Mouse (Mus musculus) A20 (cell line): Measurements from ENCODE around the gene Rnf7.

ENCODE experiments used
- DNase-seq: peaks from one replicate; pipeline ENCODE4 v3.0.0-alpha.2; 2011; ENCODE audit warnings: low read depth, low spot score

The Rnf7 gene

DNA sequence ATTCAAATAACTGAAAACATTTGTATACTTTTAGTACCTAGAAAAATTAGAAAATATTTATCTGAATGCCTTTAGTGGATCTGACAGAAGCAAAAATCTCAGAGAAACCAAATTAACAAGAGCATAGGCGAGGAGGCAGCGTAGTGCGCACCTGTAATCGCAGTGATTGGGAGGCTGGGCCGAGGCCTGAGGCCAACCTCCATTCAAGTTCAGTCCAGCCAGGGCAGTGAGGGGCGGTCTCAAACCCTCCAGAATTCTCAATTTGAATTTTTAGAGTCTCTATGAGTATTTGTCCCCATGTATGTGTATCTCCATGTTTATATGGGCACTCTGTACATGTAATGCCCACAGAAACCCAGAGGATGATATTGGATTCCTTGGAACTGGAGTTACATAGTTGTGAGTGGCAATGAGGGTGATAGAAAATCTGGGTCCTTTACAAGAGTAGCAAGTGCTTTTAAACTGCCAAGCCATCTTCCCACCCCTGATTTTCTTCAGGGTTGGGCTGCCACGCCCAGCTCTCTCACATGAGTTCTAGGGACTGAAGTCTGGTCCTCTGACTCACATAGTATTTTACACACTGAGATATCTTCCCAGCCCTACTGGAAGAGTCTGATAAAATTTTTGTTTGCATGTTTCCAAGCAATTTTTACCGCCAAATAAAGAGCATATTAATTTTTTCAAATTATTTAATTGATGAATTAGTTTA, 8.1 kb downstream of the Rnf7 start:
- no peak for DNase-seq

DNA sequence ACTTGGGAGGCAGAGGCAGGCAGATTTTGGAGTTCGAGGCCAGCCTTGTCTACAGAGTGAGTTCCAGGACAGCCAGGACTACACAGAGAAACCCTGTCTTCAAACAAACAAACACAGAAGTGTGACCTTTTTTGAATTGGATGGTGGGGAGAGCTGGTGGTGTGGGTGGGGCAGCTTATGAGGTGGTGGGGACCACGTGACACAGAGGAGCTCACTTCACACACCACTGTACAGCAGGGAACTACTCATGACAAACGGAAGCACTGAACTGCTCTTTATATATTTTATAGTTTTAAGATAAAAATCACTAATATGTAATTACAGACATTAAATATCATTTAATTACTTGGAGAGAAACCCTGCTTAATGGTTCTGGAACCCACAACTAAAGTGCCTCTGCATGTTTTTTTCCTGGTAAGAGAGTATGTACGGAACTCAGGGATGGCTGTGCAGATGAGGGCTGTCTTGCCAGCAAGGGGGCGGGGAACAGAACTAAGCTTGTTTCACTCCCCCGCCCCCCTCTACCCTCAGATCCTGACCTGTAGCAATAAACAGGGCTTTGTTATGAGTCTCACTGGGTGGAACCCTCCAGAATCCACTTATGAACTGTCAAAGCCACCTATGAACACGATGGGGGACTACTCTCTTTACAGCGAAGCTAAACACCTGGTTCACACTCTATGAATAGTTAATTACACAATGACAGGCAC, 8.8 kb downstream of the Rnf7 start:
- no peak for DNase-seq

DNA sequence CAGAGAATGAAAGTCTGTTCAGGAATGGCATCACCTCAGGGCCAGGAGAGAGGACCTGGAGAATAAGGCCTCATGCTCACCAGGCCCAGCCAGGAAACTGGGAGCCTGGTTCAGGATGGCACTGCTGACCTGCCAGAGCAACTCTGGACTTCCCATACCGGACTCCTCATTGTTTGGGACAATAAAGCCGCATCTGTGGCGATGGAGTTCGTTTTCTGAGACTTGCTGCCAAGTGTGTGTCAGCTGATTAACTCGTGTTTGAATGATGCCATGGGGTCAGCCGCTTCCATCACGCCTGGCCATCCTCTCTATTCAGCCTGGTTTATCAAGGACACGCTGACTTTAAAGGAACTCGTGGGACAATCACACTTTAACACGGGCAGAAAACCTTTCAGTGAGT, 14.8 kb downstream of the Rnf7 start:
- DNase-seq = no peak

DNA sequence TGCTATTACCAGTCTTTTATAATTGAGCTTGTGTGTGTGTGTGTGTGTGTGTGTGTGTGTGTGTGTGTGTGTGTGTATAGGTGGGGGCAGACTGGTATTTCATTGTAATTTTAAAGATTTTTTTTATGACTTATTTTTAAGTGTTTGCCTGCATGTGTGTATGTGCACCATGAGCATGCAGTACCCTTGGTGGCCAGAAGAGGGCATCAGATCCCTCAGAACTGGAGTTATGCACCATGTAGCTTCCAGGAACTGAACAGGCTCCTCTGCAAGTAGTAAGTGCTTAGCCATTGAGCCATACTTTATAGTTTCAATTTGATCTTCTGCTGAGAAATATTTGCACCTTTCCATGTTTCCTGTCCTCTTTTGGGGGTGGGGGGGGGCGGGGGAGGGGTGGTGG, 16.9 kb downstream of the Rnf7 start:
- no peak for DNase-seq

DNA sequence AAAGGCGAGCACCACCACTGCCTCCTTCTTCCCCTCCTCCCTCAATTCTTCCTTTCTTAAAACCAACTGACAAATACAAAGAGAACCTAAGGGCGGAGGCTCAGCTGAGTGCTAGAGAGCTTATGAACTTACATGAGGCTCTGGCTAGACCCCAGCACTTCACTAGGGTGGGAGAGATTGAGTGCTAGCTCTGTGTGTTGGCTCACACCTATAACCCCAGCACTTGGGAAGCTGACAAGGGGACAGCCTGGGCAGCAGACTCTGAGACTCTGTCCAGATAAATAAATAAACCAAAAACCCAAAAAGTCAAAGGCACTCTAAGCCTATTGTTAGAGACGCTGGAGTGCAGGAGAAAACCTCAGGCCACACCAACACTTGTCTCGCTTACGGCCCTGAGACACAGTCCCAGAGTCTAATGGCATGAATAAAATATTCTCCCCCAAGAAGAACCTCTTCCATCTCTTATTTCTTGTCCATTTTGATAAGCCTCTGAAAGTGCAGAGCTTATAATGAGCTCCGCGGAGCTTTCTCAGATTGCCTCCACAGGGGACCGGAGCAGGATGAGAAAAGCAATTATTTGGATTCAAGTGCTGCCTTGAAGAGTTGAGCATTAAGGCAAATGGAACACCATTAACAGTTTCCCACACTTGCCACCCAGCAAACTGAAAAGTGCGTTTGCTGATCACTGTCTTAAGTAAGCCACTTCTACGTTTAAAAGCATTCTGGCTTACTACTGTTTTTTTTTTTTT, 18.2 kb downstream of the Rnf7 start:
- DNase-seq = no peak

DNA sequence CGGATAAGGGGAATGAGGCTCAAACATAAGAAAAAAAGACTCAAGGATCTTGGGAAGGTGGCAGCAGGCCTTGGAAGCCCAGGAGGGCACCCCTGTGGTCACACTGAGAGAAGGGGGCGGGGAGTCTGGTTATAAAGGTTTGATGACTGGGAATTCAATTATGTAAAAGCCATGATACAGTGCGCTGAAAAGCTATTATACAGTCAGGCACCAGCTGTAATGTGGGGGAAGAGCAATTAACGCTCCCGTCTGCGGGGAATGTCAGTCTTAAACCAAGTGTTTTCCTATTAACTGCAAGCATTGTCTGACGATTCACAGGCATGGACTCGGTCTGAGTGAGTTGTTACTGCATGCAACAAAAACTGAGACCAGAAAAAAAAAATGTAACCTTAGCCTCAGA, 22.9 kb downstream of the Rnf7 start:
- DNase-seq = no peak

DNA sequence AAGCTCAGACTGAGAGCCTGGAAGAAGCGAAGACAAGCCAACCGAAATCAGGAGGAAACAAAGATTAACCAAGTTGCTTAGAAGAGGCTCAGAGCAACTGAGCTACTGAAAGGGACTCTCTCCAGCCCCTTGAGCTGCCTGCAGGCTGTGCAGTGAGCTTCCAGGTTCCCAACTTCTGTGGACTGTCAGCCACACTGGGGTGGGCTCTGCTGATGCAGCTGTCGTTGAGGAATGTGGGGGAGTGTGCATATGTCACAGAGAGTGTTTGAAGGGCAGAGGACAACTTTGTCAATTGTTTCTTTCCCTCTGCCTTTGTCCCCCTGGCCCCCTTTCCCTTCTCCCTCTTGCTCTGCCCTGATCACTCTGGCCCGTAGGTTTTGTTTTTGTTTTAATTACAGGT, 25.5 kb downstream of the Rnf7 start:
- DNase-seq = no peak

DNA sequence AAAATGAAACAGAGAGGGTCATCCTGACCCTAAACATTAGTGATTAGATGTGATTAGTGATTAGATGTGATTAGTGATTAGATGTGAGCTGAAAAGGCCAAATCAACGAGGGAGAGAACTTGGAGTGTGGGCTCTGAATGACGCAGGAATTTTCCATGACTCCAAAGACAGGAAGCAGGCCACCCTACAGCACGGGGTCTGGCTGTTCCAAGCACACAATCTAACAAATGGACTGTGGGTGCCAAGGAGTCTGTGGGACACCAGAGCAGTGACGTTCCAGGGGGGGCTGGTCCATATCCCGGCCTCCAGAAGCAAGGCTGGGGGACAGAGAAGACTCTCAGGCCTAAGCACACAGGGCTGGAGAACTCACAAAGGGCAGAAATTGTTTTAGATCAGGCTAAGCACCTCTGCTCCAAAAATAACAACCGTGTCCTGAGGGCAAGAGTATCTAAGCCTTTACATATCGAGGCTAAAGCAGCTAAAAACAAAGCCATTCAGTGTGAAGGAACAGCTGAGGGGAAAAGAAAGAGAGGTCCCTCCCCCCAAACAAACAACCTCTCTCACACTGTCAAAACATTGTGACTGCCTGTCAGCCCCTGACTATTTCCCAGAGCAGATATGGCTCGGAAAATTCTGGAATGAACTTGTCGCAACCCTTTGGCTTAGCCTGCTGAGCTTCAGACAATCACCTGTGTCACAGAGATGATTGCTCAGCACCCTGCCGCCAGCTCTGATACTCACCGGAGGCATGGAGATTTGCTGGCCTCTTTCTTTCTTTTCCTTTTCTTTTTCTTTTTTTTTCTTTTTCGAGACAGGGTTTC, 27.4 kb downstream of the Rnf7 start:
- DNase-seq = no peak

DNA sequence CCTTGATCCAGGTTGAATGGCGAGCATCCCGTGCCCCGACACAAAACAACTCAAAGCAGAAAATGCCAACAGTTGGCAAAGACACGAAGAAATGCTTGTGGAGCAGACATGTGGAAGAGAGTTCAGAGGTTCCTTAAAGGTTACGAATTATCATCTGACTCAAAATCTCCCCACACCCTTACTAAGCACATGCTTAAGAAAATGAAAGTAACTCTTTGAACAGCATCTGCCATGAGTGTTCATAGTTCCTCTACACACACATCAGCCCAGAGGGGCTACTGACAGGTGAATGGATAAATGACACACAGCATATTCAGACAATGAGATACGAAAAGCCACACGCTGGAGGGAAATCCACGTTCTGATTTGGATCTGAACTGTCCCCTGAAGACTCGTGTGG, 29.0 kb downstream of the Rnf7 start:
- DNase-seq = peak; percentile 14

DNA sequence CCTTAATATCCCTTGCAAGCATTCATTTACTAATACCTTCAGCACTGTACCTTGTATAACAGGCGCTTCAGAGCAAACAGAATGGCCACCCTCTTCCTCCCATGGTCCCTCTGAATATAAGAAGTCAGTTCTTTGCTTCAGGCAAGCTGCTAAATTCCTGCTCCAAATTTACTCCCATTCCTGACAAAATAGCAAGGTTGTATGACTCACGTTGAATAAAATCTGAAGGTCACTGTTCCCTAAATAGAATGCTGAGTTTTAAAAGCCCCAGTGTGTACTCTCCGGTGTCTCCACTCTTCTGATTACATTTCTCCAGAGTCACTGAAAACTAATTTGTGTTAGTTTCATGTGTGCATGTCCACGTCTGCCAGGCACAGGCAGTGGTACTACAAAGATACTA, 33.1 kb downstream of the Rnf7 start:
- DNase-seq = no peak

DNA sequence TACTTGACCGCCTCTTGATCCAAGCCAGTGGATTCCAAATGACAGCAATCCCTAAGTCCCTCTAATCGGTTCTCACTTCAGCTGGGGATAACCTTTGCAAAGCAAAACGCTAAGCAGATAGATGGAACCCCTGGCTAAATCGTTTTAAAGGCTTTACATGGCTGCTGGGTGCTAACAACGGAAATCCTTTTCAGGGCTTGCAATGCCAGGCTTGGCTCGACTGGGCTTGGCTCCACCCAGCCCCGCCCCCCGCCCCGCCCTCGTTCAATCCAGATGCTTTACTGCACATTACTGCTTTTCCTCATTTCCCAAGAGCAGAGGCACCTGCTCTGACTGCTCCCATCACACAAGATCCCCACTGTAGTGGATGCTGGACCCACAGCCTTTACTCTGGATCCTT, 36.4 kb downstream of the Rnf7 start:
- no peak for DNase-seq

DNA sequence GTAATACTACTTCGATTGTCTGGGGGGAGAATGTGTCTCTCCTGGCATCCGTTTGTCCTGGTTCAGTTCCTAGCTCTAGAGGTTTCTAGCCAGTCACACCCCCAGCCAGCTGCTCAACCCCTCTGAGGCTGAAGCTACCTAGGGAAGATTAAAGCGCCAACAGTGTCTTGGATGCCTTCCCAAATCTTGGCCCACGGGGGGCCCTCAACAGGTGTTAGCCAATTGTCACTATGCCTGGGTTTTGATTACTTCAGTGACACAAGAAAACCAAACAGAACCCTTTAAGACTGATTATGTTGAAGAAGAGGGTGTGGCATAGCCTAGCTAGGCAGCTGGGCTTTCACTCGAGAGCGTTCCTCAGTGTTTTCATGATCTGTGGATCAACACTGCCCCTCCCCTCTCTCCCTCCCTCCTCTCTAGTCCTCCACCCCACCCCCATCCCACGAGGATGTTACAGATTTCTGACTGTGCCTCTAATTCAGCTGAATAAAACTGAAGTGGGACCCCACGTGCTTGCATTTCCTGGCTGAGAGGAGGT, 40.1 kb downstream of the Rnf7 start:
- DNase-seq = no peak

DNA sequence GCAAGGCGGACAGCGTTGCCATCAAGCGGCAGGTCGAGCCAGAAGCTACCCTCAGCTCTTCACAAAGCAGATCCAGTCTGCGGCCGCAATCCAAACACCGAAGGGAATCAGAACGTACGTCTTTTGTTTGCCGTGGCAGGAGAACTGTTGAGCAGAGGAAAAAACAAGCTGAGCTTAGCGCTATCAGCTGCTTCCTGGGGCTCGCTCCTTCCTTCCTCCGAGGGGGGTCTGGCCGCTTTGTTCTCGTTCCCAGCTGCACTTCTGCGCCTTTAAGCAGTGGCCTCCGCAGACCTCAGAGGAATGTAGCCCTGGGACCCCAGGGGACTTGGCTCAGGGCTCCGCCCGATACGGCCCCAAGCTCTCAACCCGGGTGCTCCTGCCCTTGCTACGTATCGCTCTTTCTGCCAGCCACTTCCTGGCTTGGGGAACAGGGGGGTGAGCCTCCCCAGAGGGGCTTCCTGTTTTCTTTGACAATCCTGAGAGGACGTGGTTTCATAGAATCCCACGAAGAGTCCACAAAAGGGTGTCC, 40.6 kb downstream of the Rnf7 start:
- DNase-seq = no peak

DNA sequence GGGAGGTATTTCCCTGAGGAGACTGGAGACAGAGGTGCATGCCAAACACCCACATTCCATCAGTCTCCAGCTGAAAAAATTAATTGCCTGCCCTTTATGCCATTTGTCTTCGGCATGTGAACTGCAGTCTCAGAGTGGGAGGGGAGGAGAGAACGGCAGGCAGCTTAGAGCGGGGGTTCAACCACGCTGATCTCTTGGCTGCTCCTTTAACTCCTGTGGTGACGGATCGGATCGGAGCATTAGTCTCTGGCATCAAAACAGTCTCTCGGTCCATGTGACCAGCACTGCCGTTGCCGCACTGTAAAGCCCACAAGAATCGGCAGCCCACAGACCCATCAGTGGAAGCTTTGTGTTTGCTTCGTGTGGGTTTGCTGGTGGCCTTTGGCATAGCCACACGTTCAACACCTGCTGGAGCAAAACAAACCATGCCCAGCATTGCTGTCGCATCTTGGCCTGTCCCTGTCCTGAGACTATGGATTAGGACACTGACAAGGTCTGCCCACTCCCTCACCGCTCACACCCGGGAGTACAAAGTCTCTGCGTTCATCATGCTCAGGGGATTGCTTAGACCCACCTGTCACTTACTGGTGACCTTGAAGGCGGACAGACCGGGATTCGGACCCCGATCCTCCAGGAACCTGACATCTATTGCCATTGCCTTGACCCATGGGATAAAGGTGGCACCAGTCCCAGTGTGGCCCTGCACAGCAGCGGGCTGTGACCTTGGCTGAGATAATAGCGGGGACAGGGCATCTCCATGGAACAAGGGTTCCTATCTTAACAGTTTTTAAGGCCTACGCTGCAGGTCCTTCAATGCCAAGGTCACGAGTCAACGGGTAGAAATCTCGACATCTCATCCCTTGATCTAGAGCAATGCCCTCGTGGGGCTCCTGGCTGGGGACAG, 41.3 kb downstream of the Rnf7 start:
- DNase-seq = no peak

DNA sequence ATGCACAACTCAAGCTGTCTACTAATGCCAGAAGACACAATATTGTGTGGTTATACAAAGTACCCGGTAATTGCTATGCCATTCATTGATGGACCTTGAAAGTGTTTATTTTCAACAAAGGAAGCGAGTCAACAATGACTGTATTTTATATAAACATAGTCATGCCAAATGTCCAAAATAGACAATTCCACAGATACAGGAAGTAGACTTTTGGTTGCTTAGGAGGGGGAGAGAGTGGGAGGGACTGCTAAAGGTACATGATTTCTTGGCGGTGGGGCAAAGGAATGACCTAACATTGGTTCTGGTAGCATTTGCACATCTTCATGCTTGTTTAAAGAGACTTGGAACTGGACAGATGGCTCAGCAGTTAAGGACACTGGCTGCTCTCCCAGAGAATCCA, 45.9 kb downstream of the Rnf7 start:
- no peak for DNase-seq

DNA sequence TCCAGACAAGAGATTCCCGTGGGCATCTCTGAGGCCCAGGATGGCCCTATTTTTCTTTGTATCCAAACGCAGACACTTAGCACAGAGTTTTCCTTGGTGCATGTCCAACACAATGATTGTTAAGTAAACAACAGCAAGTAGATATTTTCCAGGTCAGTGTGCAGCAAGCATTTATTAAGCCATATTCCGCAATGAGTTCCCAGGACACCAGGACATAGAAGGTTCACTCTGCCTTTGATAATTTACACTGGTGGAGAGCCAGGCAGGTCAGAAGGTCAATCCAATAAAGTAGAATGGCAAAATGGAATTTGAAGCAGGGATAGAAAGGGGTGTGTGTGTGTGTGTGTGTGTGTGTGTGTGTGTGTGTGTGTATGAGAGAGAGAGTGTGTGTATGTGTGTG, 47.4 kb downstream of the Rnf7 start:
- DNase-seq = no peak

DNA sequence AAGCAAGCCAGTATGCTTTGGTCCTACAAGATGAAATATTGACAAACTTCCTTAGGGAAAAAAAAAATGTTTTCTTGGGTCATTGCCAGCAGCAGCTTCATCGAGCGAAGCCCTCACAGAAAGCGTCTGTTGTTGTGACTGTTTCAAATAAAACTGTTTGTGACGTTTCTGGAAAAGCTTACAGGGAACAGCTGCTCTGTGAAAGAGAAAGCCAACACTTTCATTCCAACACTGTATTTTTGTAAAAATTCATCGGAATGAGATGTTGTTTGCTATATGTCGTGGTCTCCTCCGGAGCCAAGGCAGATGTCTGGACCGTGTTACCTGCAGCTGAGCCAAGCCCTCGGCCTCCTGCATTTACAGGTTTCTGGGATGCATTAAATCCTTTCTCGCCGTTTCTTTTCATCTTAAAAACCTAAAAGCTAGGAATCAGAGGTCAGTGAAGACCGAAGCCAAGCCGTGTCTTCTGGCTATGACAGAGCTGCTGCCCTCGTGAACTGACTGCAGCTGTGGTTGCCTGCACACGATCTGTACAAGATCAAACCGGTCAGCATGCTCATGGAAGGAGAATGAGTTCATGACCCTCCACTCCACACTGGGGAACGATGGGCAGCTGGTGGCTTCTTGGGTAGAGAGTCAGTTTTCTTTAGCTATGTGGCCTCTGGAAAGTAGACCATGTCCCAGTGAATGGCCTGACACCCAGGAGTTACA, 50.0 kb downstream of the Rnf7 start:
- DNase-seq = no peak

DNA sequence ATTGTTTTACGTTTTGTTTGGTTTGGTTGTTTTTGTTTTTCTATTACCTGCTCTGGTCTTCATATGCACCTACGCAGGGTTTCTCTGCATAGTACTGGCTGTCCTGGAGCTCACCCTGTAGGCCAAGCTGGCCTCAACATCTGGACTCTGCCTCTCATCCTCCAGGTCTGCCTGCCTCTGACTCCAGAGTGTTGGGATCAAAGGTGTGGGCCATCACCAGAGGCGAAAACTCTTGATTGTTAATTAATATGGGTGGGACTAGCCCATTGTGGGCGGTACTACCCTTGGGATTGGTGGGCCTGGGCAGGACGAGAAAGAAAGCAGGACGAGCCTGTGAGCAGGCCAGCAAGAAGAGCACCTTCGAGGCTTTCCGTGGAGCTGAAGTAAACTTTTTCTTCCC, 54.4 kb downstream of the Rnf7 start:
- DNase-seq = no peak
